In the genomic region with DNA sequence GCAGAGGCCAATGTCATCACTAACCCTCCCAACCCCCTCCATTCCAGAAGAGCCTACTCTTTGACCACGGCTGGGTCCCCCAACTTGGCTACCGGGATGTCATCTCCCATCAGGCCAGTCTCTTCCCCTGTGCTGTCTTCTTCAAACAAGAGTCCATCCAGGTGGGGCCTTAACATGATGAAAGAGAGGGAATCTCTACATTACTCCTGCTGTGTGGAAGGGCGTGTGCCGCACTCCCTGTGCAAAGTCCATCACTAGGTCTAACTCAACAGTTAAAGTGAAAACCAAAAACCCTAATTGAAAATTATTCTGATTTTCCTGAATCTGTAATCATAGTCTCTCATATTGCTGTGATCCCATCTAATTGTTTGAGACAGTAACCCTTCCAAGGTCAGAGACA, we compare ENCODE assay signal across 21 mouse cellular contexts.
DNase-seq lines count a peak whose midpoint lies in the region; ATAC-seq and TF ChIP-seq lines count a peak whose summit lies in the region.
"Had no signal": no experiment of that assay in that cellular context is flagged by ENCODE, and none has a peak within 500 bp of the region (broad histone marks: within the 10 kb centered on the region; RNA-seq: fewer than 3 reads in every experiment).

No protein-coding gene starts in this region.

- peak; percentile 63 for ATAC-seq in intestine, embryonic 15.5 days
- no peak for ATAC-seq in intestine, postnatal 0 days
- ATAC-seq in intestine, embryonic 16.5 days: peak; percentile 60; the same call in 1 of the 2 replicates
- ATAC-seq: activated CD4-positive, CD25-positive, alpha-beta regulatory T cell, adult 4 months; CD4-positive, CD25-positive, alpha-beta regulatory T cell, adult 4 months; Patski had no signal

- H3K4me1 ChIP-seq in intestine, embryonic 15.5 days (replicated peaks): 0 out of 2 replicates have a peak, but pooled peaks cover 2% of the 10 kb centered on the region
- peaks cover 8% of the 10 kb centered on the region; the same call in 1 of the 2 replicates for H3K4me1 ChIP-seq in intestine, postnatal 0 days (replicated peaks; ENCODE audit: control insufficient read depth, insufficient read depth, low read length)
- peaks cover 11% of the 10 kb centered on the region for H3K4me1 ChIP-seq in intestine, embryonic 16.5 days (ENCODE audit: control insufficient read depth, insufficient read depth, low read length)

- H3K4me2 ChIP-seq in intestine, embryonic 15.5 days (replicated peaks): no peak overlapping the region
- H3K4me2 ChIP-seq in intestine, postnatal 0 days (replicated peaks; ENCODE audit: low read depth): no peak overlapping the region
- no peak overlapping the region for H3K4me2 ChIP-seq in intestine, embryonic 16.5 days (ENCODE audit: low read depth, low read length)

- H3K9me3 ChIP-seq in intestine, embryonic 15.5 days: no peaks in the 10 kb centered on the region
- no peaks in the 10 kb centered on the region for H3K9me3 ChIP-seq in intestine, postnatal 0 days (ENCODE audit: control insufficient read depth)
- no peaks in the 10 kb centered on the region for H3K9me3 ChIP-seq in intestine, embryonic 16.5 days (ENCODE audit: control insufficient read depth, low read length)
- H3K9me3 ChIP-seq: G1E had no signal

- H3K4me3 ChIP-seq in intestine, embryonic 15.5 days (replicated peaks): no peak overlapping the region
- no peak overlapping the region for H3K4me3 ChIP-seq in intestine, postnatal 0 days (ENCODE audit: low read depth, low read length)
- H3K4me3 ChIP-seq in intestine, embryonic 16.5 days (ENCODE audit: low read length): no peak overlapping the region

- peak; percentile 64 for DNase-seq in heart, adult 11 months
- no peak for DNase-seq in heart, adult 8-10 months (ENCODE audit: low spot score)
- DNase-seq in thymus, postnatal 0 days (ENCODE audit: low spot score): no peak
- DNase-seq: adrenal gland, adult 2 months; adrenal gland, adult 8-10 months; adrenal gland, postnatal 10 days; adrenal gland, postnatal 14 days; adrenal gland, postnatal 25 days; adrenal gland, postnatal 36 days; B cell, adult 2 months; cerebellum, adult 11 months; cerebellum, adult 11-12 months; cerebellum, adult 18-20 months had no signal

- TF ChIP-seq CTCF in intestine, postnatal 0 days (IDR thresholded peaks at IDR 0.05; ENCODE audit: low read depth): no peak

- no peak overlapping the region for H3K9ac ChIP-seq in intestine, embryonic 15.5 days
- no peak overlapping the region for H3K9ac ChIP-seq in intestine, postnatal 0 days (ENCODE audit: low read depth, low read length)
- no peak overlapping the region for H3K9ac ChIP-seq in intestine, embryonic 16.5 days (ENCODE audit: low read depth, low read length)

- no peak overlapping the region for H3K27ac ChIP-seq in intestine, embryonic 15.5 days
- H3K27ac ChIP-seq in intestine, postnatal 0 days (ENCODE audit: low read depth, low read length): no peak overlapping the region
- H3K27ac ChIP-seq in intestine, embryonic 16.5 days (ENCODE audit: low read length): no peak overlapping the region

- no peaks in the 10 kb centered on the region for H3K27me3 ChIP-seq in intestine, embryonic 15.5 days (replicated peaks)
- no peaks in the 10 kb centered on the region for H3K27me3 ChIP-seq in intestine, postnatal 0 days (replicated peaks; ENCODE audit: control insufficient read depth, insufficient read depth, low read length)
- no peaks in the 10 kb centered on the region for H3K27me3 ChIP-seq in intestine, embryonic 16.5 days (replicated peaks; ENCODE audit: control insufficient read depth, insufficient read depth, low read length)
- H3K27me3 ChIP-seq: CH12.LX, Patski had no signal

- 83% methylated on average over 4 of the region's 4 CpGs for WGBS in intestine, embryonic 15.5 days
- 52% methylated on average over 4 of the region's 4 CpGs for WGBS in intestine, postnatal 0 days
- WGBS in intestine, embryonic 16.5 days: 73% methylated on average over 4 of the region's 4 CpGs

- H3K36me3 ChIP-seq in intestine, embryonic 15.5 days: no peaks in the 10 kb centered on the region
- no peaks in the 10 kb centered on the region for H3K36me3 ChIP-seq in intestine, postnatal 0 days (ENCODE audit: control insufficient read depth, insufficient read depth)
- no peaks in the 10 kb centered on the region for H3K36me3 ChIP-seq in intestine, embryonic 16.5 days (ENCODE audit: control insufficient read depth, insufficient read depth, low read length)
- H3K36me3 ChIP-seq: G1E had no signal
